Mouse (Mus musculus) c-Kit-positive CD71-positive TER-119-positive erythroid progenitor cells, embryonic 14.5 days (primary cell): ENCODE data around the gene 1500015O10Rik.

Source experiments
- DNase-seq: peaks from one replicate; pipeline ENCODE4 v3.0.0-alpha.2; 2013; ENCODE audit warnings: low spot score

Gene 1500015O10Rik

DNA sequence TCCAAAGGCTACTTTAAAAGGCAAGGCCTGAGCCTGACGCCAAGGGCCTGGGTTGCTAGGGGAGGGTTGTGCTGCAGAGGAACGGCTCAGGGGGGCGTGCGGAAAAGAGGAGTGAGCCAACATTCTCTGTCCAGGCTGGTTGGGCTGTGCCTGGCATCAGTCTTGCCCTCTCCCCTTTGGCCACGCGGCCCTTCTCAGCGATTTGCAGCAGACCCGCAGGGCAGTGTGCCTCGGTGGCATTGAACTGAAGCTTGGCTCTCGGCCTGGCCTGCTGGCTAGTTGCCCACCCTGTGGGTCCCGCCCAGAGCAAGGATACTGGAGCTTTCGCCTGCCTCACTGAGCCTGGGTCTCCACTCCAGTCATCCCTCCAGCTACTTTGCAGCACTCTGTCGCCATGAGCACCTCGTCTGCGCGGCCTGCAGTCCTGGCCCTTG lies at the start of gene 1500015O10Rik:
Gene 1500015O10Rik (plus strand): TSS at position 112 of the 434 bp plus-strand sequence.
- DNase-seq: no peak

DNA sequence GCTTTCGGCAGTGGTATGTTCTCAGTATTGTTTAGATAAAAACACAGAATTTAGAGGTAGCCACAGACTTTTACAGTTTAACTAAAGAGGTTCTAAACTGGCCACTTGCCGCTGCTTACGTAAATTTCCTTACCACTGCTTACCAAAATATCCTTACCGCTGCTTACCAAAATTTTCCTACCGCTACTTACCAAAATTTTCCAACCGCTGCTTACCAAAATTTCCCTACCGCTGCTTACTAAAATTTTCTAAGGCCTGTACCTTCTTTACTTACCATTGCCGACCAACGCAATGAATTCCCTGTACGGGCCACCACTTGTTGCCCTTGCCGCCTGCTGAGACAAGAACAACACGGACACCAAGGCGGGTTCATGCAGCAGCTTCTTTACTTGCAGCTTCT lies 40.4 kb upstream of the 1500015O10Rik start:
- no peak for DNase-seq

DNA sequence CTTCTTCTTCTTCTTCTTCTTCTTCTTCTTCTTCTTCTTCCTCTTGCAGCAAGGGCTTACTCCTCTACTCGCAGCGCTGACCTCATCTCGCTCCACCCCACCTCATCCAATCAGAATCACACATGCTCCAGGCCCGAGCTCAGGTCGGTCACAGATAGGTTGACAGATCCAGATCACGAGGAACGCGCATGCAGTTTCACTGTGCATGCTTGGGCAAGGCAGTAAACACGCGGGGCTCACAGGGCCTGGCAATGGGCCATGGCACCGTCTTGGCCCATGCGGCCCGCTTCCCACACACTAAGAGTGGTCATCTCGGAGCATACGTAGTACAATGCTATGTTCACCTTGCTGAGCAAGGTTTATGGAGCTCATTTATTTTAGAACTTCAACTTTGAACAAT lies 39.9 kb upstream of the 1500015O10Rik start:
- no peak for DNase-seq

DNA sequence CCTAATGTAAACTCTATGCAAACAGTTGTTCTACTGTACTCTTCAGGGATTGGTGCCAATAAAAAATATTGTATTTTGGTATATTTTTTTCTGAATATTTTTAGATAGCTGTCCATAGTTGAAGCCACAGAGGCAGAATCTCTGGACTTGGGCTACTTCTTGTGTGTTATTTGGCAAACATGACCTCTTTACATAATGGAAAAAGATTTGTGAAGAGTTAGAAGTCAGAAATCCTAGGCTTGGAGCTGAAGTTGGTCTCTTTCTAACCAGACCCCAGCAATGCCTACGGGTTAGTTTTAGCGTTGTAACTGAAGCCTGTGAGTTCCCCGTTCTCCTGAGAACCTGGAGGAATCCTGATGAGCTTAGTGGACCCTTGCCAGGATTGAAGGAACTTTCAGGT lies 36.3 kb upstream of the 1500015O10Rik start:
- DNase-seq: no peak

DNA sequence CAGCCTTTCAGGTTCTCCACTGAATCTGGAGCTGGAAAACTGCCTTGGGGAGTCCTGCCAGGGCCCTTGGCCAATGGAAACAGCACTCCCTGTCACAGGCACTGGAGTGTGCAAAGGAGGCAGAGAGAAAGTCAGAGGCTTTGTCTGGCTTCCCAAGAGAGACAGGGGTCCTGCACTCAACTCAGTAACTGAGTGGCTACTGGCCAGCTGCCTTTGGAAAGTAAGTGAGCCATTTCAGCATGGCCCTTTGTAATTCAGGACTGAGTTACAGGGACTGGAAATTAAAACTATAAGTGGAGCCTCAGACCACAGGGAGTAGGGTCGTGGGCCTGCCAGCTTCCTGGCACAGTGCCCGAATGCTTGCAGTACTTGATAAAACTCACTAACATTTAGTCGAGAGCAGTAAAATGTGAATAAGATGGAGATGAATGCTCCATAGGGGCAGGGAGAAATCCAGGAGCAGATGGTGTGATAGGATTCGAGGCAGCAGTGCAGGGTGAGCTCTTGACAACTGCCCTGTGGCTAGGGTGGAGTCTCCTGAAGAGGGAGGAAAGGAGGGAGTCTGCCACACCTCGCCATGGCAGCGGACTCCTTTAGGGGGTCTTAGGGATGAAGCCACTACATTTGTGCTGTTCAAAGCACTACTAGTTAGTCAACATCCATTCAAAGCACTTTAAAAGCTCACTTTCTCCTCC lies 35.4 kb upstream of the 1500015O10Rik start:
- no peak for DNase-seq

DNA sequence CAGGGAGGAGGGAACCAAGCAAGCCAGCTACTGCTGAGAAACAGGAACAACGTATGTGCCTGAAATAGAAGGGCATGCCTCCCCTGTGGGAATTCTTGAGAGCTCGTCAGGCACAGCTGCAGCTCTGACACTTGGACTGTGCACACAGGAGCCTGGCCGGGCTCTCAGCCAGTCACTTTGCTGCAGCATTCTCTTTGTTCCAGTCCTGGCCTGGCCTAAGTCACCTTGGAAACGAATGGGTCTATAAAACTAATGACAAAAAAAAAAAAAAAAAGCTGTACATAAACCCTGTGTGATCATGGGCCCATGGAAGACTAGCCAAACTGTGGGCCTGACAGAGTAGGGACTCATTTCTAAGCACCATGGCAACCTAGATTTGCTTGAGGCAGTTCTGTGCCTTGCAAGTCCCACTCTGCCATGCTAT lies 31.8 kb upstream of the 1500015O10Rik start:
- no peak for DNase-seq

DNA sequence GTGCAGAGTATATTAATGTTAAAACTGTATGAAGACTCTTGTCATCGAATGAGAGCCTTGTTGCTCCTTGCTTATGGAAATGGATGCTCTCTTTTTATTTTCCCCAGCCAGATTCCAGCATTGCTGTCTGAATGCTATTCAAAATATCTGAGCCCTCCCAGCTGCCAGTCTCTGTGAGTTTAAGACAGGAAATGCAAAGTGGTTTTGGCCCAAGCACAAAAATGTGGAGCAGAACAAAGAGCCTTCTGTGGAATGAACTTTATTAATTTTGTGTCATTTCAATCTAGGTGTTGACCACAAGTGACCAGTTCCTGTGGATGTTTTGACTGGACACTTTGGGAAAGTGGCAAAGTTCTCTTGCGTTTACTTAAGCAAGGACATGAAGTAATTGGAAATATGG lies 15.6 kb upstream of the 1500015O10Rik start:
- DNase-seq: no peak

DNA sequence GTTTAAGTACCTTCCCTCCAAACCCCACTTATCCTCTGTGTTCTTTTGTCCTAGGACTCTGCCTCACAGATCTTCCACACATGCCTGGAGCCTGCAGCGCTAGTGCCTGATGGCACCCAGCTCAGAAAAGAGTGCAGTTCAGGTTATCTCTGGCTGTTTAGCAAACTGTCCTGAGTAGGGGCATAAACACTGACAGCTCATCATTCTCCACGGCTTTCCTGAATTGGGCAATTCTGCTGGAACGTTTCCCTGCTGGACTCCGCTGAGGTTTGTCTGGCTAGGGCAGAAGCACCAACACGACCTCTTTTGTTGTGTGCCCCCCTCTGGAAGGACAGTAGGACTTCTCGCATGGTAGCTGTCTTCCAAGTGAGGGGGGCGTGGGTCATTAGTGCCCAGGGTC lies 12.4 kb upstream of the 1500015O10Rik start:
- no peak for DNase-seq

DNA sequence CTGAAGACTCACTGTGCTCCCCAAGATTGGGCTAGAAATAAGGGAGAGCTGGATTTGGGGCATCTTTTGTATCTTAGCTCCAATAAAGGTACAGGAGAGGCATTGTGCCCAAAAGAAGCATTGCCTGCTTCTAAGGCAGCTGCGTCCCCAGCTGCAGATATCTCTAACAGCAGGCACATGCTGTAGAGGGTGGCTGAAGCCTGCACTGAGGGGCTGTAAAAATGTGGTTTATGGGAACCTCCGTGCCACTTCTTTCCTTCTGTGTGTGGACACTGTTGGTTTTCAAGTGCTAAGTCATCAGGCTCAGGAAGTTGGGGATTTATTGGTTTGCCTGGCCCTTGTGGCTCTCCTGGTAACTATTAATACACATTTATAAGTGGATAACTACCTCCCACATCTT lies 11.6 kb upstream of the 1500015O10Rik start:
- DNase-seq: no peak

DNA sequence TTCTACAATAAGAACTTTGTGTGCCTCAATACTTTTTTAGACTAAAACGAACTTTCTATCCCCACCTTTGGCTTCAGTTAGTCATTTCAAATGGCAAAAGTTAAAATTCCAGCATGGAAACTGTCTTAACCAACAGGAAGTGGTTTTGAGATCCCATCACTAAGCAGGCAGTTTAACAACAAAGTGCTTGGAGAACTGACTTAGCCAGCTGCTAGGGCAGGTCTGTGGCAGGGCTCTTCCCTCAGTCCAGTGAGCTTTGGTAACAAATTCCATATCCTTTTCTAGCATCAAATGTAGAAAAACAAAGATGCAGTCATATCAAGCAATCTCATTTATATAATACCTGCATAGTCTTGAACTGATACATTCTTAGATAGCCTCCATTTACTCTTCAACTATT lies 7.9 kb upstream of the 1500015O10Rik start:
- DNase-seq: no peak

DNA sequence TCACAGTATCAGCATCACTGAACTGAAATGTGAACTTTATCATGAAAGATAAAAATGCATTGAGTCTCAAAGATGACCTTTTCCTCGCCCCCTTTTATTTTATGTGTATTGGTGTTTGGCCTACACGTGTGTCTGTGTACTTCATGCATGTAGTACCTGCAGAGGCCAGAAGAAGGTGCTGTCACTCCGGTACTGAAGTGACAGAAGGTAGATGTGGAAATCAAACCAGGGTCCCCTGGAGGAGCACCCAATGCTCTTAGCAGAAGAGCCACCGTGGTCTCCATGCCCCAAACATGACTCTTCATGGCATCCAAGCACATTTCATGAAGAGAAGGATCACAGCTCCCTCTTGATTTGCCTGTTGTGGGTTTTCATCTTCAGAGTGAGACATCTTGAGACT lies 1.7 kb downstream of the 1500015O10Rik start:
- DNase-seq: no peak

DNA sequence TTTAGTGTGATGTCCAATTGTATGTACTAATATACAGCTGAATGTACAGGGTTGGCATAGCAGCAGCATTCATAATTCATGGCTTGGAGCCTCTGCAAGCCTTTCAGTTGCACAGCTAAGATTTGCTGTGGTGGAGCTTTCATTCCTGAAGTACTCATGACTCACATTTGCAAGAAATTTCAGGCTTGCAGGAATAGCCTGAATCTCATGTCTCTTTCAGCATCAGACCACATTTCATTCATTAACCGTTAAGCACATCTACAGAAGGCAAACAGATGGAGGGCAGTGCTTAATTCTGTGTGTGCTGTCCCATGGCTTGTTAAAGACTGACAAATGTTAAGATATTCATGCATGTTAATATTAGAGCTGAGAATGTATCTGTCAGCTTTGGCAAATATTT lies 2.3 kb downstream of the 1500015O10Rik start:
- DNase-seq: no peak

DNA sequence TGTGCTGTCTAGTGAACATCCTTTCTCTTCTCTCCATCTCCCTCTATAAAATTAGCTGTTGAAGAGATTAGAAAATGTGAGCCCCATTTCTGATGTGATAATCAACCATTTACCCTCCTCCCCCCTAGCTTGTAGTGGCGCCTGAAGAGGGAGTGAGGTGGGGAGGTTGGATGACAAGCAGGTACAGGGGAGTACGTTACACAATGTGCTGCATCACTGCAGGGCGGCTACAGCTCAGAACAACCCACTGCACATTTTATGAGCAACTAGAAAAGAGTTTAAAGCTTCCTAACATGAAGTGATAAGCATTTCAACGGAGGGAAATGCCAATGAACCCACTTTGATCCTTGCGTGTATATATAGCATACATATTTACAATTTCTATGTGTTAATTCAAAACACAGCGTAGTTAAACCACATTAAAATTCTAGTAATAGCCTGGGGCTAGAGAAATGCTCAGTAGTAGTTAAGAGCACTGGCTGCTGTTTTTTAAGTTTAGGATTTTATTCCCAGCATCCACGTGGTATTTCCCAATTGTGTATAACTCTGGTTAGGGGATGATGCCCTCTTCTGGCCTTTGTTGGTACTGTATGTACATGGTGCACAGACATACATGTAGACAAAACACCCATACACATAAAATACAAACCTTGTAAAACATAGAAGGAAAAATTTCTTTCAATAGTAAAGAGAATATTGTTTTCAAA lies 7.6 kb downstream of the 1500015O10Rik start:
- DNase-seq: peak; percentile 25

DNA sequence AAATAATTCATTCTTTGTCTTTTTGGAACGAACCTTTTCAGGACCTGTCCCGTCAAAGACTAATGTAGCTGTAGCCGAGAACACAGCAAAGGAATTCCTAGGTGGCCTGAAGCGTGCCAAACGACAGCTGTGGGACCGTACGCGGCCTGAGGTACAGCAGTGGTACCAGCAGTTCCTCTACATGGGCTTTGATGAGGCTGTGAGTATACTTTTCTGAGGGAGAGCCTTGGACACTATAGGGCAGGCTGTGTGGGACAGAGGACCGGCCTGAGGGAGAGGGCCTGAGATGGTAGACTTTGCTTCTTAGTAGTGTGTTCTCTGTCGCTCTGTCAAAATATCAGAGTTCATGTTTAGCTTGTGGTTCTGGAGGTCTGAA lies 8.1 kb downstream of the 1500015O10Rik start:
- no peak for DNase-seq

DNA sequence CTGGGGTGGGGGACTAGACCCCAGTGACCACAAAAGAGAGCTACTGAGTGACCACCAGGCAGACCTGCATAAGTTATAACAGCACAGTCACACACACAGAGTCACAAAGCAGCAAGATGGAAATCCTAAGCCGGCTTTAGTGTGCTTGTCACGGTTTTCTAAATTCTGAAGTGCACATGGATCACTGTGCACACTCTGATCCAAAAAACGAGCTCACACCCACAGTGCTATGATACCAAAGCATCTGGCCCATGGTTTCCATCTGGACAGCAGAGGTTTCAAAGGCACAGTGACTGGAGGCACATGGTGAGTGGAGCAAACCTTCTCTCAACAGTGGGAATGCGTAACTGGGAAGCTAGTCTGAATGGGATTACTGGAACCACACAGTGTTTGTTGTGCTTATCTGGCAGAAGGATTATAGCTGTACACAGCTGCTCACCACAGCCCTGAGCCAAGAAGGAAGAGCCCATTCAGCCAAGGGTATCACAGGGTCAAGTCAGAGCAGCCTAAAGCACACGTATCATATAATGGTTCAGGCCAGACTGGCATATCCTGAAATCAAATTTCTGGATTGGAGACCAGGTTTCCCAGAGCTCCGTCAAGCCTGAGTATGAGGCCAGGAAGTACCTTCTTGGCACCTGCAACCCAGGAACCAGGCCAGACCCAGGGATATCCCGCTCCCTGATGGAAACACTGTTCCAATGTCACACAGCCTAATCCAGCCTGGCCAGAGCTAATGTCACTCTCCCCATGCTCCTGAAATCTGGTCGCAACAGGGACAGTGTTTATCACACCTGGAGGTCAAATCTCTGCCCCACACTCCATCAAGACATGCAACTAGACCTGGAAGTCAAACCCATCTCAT lies 24.3 kb downstream of the 1500015O10Rik start:
- DNase-seq: no peak

DNA sequence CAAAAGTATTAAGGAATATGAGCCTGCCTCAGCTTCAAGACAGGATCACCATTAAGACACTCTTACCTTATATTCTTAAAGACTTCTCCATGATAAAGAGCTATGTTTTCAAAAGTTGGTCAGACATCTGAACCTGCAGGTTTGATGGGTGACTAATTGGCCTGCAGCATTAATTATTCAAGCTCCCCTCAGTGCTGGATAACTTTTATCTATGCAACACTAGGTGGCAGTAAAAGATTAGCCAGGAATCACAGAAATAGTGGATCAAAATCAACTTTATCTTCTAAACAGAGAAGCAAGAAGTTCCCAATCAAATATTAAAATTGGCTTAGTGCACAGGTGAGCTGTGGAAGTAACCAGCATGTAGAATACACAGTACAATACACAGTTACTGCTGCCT lies 29.7 kb downstream of the 1500015O10Rik start:
- DNase-seq: no peak

DNA sequence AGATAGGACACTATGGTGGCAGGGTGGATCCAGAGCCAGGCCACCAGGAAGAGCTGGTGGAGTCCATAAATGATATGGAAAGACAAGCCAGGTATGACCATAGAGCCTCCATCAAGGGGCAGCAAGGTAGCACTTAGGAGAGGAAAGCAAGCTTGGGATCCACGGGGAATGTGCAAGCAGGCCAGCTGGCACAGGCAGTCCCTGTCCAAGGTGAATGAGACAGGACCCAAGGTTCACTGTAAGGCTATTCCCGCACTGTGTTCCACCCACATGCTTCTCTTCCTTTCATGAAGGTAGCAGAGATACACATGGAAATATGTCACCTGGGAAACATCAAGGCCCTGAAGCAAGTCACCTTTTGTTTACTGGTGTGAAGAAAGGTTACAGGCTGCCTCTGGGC lies 34.1 kb downstream of the 1500015O10Rik start:
- no peak for DNase-seq

DNA sequence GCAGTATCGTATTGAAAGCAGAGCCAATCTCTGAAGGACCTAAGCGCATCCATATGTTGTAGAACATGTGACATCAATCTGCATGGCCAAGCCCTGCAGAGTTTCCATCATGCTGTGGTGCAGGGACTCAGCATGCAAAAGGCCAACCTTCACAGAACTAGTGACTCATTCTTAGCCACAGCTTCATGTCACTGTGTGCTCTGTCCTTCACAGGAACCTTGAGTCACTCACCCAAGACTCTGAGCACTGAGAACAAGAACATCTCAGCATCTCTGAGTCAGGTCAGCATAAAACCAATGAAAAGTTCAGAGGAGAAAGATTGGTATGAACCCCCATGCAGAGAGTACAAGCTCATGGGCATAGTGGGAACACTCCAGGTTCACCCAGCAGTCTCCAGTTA lies 35.9 kb downstream of the 1500015O10Rik start:
- no peak for DNase-seq

DNA sequence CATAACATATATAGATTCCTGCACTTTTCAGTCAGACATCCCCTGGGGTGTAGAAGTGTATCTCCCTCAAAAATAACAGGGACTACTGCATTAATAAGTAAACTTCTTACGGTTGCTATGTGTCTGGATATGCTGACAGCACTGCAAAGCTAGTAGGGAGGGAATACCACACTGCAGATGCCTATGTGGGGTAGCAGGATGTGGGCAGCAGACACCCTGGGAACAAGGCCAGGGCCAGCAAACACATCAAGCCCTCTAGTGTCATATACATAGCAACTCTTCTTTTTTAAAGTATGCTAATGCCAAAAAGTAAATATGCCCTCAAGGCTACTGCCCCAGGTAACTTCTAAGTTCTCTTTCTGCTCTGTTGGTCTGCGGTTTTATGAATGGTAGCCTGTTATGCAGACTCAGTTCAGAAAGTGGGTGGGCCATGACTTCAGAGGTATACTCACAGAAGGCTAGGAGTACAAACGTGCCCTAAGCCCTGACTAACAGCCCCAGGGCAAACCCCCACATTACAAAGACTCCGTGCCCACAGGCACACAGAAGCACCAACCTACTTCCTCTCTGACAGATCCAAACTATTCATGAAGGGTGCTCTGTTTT lies 38.1 kb downstream of the 1500015O10Rik start:
- DNase-seq: no peak

DNA sequence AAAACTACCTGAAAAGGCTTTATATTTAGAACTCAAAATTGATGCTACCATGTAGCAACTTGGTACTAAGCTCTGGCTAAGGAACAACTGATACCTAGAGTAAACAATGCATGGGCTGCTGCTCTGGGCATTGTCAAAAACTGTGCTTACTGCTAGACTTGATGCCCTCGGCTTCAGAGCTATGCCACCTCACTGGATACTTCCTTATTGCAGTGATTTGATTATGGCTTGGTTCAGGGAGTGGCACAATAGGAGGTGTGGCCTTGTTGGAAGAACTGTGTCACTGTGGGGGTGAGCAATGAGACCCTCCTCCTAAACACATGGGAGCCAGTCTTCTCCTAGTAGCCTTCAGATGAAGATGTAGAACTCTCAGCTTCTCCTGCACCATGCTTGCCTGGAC lies 38.9 kb downstream of the 1500015O10Rik start:
- no peak for DNase-seq

DNA sequence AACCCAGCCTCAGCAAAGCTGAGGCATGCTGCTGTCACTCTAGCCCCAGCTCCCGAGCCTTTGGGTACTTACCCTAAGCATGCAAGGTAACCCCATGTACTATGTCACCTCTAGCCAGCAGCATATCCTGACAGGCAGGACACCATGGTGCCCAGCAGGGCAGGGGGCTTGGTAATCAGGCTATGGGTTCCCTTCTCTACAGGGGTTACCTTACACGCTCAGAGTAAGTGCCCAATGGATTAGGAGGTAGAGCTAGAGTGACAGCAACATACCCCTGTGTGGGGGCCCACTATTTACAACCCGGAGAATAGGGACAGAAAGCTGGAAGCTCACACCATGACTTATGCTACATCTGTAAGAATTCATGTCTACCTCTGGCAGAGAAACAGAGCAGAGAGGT lies 39.6 kb downstream of the 1500015O10Rik start:
- no peak for DNase-seq

DNA sequence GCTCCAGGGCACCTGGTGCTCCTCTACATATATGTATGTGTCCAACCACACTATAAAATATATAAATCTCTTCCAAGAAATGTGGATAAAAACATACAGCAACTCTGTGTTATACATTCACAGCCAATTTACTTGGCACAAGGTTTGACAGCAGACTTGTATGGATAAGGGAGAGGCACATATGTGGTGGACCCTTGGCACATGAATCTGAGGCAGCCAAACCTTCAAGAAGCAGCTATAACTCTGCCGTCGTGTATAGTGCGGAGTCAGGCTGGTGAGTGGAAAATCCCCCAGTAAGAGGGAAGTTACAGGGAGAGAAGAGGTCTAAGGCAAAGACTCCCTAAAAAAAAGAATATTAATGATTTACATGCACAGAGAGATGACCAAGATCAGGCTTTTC lies 42.3 kb downstream of the 1500015O10Rik start:
- no peak for DNase-seq
